Mouse (Mus musculus): ENCODE measurements around the gene Lrig1.

- TF ChIP-seq CTCF (IDR thresholded peaks at IDR 0.05; ENCODE audit: borderline replicate concordance, control insufficient read depth, extremely low read depth, insufficient read depth, low read length, poor library complexity): no peak
- TF ChIP-seq POLR2A (IDR thresholded peaks at IDR 0.05; ENCODE audit: control insufficient read depth, extremely low read depth, insufficient read depth, low read length, poor library complexity): no peak
Observed at GRCm38 (mm10) chr6:94620801-94621301, 79.1 kb downstream of the Lrig1 start.

Data from thymus, adult 2 months (tissue).